10 mouse cellular contexts compared by ENCODE assay signal in genomic region chr10:8037986-8038631, GRCm38 (mm10).
DNase-seq lines count a peak whose midpoint lies in the region; ATAC-seq and TF ChIP-seq lines count a peak whose summit lies in the region.
"Had no signal": no experiment of that assay in that cellular context is flagged by ENCODE, and none has a peak within 500 bp of the region (broad histone marks: within the 10 kb centered on the region; RNA-seq: fewer than 3 reads in every experiment).

No protein-coding gene starts in this region.

- no peaks in the 10 kb centered on the region for H3K36me3 ChIP-seq in liver, embryonic 14.5 days (replicated peaks; ENCODE audit: control insufficient read depth, insufficient read depth, low read depth)
- no peaks in the 10 kb centered on the region for H3K36me3 ChIP-seq in liver, embryonic 11.5 days (ENCODE audit: control insufficient read depth, insufficient read depth, low read length)
- no peaks in the 10 kb centered on the region for H3K36me3 ChIP-seq in forebrain, embryonic 13.5 days (ENCODE audit: poor library complexity, severe bottlenecking)
- no peaks in the 10 kb centered on the region for H3K36me3 ChIP-seq in limb, embryonic 11.5 days (ENCODE audit: control insufficient read depth, insufficient read depth, low read length)
- H3K36me3 ChIP-seq in neural tube, embryonic 15.5 days = no peaks in the 10 kb centered on the region
- H3K36me3 ChIP-seq: embryonic facial prominence, embryonic 13.5 days had no signal

- no peak overlapping the region for H3K4me2 ChIP-seq in liver, embryonic 14.5 days (ENCODE audit: low read depth)
- H3K4me2 ChIP-seq in liver, embryonic 11.5 days = no peak overlapping the region; the same call in 1 of the 2 replicates
- H3K4me2 ChIP-seq in forebrain, embryonic 13.5 days = peak overlapping the region; percentile 36
- H3K4me2 ChIP-seq in limb, embryonic 11.5 days (ENCODE audit: low read depth, severe bottlenecking) = no peak overlapping the region
- no peak overlapping the region for H3K4me2 ChIP-seq in neural tube, embryonic 15.5 days
- H3K4me2 ChIP-seq: embryonic facial prominence, embryonic 13.5 days had no signal

- H3K4me1 ChIP-seq in liver, embryonic 14.5 days (replicated peaks; ENCODE audit: control insufficient read depth in 2 of 2, insufficient read depth in 2 of 2, low read length in 1 of 2) = peaks cover 0 to 5% of the 10 kb centered on the region in 2 experiments; a peak in 2 of 4 replicates
- H3K4me1 ChIP-seq in liver, embryonic 11.5 days (replicated peaks; ENCODE audit: control insufficient read depth, insufficient read depth, low read length) = peaks cover 4% of the 10 kb centered on the region; the same call in 1 of the 2 replicates
- peaks cover 41% of the 10 kb centered on the region for H3K4me1 ChIP-seq in forebrain, embryonic 13.5 days
- H3K4me1 ChIP-seq in limb, embryonic 11.5 days (ENCODE audit: control insufficient read depth, insufficient read depth, low read length) = peaks cover 3% of the 10 kb centered on the region; the same call in 1 of the 2 replicates
- peaks cover 24% of the 10 kb centered on the region for H3K4me1 ChIP-seq in neural tube, embryonic 15.5 days

- no peaks in the 10 kb centered on the region for H3K9me3 ChIP-seq in liver, embryonic 14.5 days (ENCODE audit: control insufficient read depth, low read length)
- H3K9me3 ChIP-seq in liver, embryonic 11.5 days (ENCODE audit: control insufficient read depth, low read length) = no peaks in the 10 kb centered on the region
- H3K9me3 ChIP-seq in forebrain, embryonic 13.5 days (replicated peaks) = no peaks in the 10 kb centered on the region
- H3K9me3 ChIP-seq in limb, embryonic 11.5 days (ENCODE audit: control insufficient read depth, low read length) = no peaks in the 10 kb centered on the region
- no peaks in the 10 kb centered on the region for H3K9me3 ChIP-seq in neural tube, embryonic 15.5 days (replicated peaks)
- H3K9me3 ChIP-seq: embryonic facial prominence, embryonic 13.5 days had no signal

- H3K9ac ChIP-seq in liver, embryonic 14.5 days (replicated peaks) = no peak overlapping the region
- H3K9ac ChIP-seq in liver, embryonic 11.5 days (ENCODE audit: low read depth, low read length) = no peak overlapping the region
- H3K9ac ChIP-seq in forebrain, embryonic 13.5 days = no peak overlapping the region
- no peak overlapping the region for H3K9ac ChIP-seq in limb, embryonic 11.5 days (ENCODE audit: low read length)
- H3K9ac ChIP-seq in neural tube, embryonic 15.5 days (replicated peaks) = no peak overlapping the region
- H3K9ac ChIP-seq: embryonic facial prominence, embryonic 13.5 days had no signal

- 31% methylated on average over 5 of the region's 5 CpGs for WGBS in liver, embryonic 14.5 days (ENCODE audit: insufficient replicate concordance)
- WGBS in liver, embryonic 11.5 days = 36% methylated on average over 5 of the region's 5 CpGs
- WGBS in forebrain, embryonic 13.5 days = 2% methylated on average over 5 of the region's 5 CpGs
- 39% methylated on average over 5 of the region's 5 CpGs for WGBS in limb, embryonic 11.5 days
- 8% methylated on average over 5 of the region's 5 CpGs for WGBS in neural tube, embryonic 15.5 days

- peak; percentile 26; the same call in 1 of the 2 replicates for ATAC-seq in liver, embryonic 14.5 days (ENCODE audit: insufficient read depth)
- no peak; the same call in 1 of the 2 replicates for ATAC-seq in liver, embryonic 11.5 days (replicated peaks; ENCODE audit: low FRiP score)
- peak; percentile 90 for ATAC-seq in forebrain, embryonic 13.5 days
- peak; percentile 73; the same call in 1 of the 2 replicates for ATAC-seq in limb, embryonic 11.5 days (ENCODE audit: insufficient number of reproducible peaks, low FRiP score, low TSS enrichment, low read depth)
- ATAC-seq in neural tube, embryonic 15.5 days (ENCODE audit: low FRiP score) = peak; percentile 75

- TF ChIP-seq EP300 in liver, embryonic 14.5 days (IDR thresholded peaks at IDR 0.05; ENCODE audit: low read depth) = no peak

- no peak overlapping the region for H3K27ac ChIP-seq in liver, embryonic 14.5 days
- no peak overlapping the region for H3K27ac ChIP-seq in liver, embryonic 11.5 days (ENCODE audit: low read depth, low read length)
- peak overlapping the region; percentile 90 for H3K27ac ChIP-seq in forebrain, embryonic 13.5 days
- H3K27ac ChIP-seq in limb, embryonic 11.5 days (replicated peaks; ENCODE audit: low read depth, low read length) = peak overlapping the region; percentile 59; the same call in 1 of the 2 replicates
- 0 out of 2 replicates have a peak overlapping the region, but pooled peaks have one; percentile 25 for H3K27ac ChIP-seq in neural tube, embryonic 15.5 days (replicated peaks)
- H3K27ac ChIP-seq: embryonic facial prominence, embryonic 13.5 days had no signal

- DNase-seq in liver, embryonic 14.5 days (ENCODE audit: low read depth in 3 of 3, low spot score in 3 of 3) = no peak
- no peak for DNase-seq in liver, embryonic 11.5 days (ENCODE audit: low spot score)
- DNase-seq in limb, embryonic 11.5 days (ENCODE audit: low spot score) = no peak
- DNase-seq in left cerebral cortex, adult 8-10 months (ENCODE audit: low spot score in 2 of 2) = no peak
- no peak for DNase-seq in adrenal gland, postnatal 14 days
- DNase-seq: kidney, postnatal 25 days had no signal

- H3K4me3 ChIP-seq in liver, embryonic 14.5 days (ENCODE audit: insufficient read depth in 1 of 2, low read depth in 2 of 2, low read length in 2 of 2) = no peak overlapping the region
- H3K4me3 ChIP-seq in liver, embryonic 11.5 days (ENCODE audit: low read depth, low read length) = no peak overlapping the region
- no peak overlapping the region for H3K4me3 ChIP-seq in forebrain, embryonic 13.5 days
- H3K4me3 ChIP-seq in limb, embryonic 11.5 days (ENCODE audit: low read depth, low read length) = no peak overlapping the region
- no peak overlapping the region for H3K4me3 ChIP-seq in neural tube, embryonic 15.5 days (replicated peaks)
- H3K4me3 ChIP-seq: embryonic facial prominence, embryonic 13.5 days; myocyte had no signal

- no peaks in the 10 kb centered on the region for H3K27me3 ChIP-seq in liver, embryonic 14.5 days (ENCODE audit: control insufficient read depth, insufficient read depth, low read length)
- no peaks in the 10 kb centered on the region for H3K27me3 ChIP-seq in liver, embryonic 11.5 days (replicated peaks; ENCODE audit: control insufficient read depth, insufficient read depth, low read length)
- no peaks in the 10 kb centered on the region for H3K27me3 ChIP-seq in forebrain, embryonic 13.5 days
- no peaks in the 10 kb centered on the region for H3K27me3 ChIP-seq in limb, embryonic 11.5 days (ENCODE audit: control insufficient read depth, insufficient read depth, low read length)
- no peaks in the 10 kb centered on the region for H3K27me3 ChIP-seq in neural tube, embryonic 15.5 days (replicated peaks)
- H3K27me3 ChIP-seq: embryonic facial prominence, embryonic 13.5 days had no signal

- TF ChIP-seq CTCF in liver, embryonic 14.5 days (IDR thresholded peaks at IDR 0.05; ENCODE audit: low read depth) = no peak

Comparison
In these comparisons a context has a peak if more than half of its experiments do, and no peak if none do; other contexts are left out.
1. H3K27ac ChIP-seq: peak in forebrain, embryonic 13.5 days (single experiment), limb, embryonic 11.5 days (single experiment) and neural tube, embryonic 15.5 days (single experiment); none in liver, embryonic 14.5 days (single experiment) and liver, embryonic 11.5 days (single experiment).